ENCODE assay signal across 11 mouse cellular contexts in genomic region chr13:98813167-98813566, GRCm38 (mm10). TPM values are rescaled to one million over a fixed set of nuclear protein-coding genes. Genes with fewer than 3 reads are reported as not detected.
DNase-seq lines count a peak whose midpoint lies in the region; ATAC-seq and TF ChIP-seq lines count a peak whose summit lies in the region.
"Had no signal": no experiment of that assay in that cellular context is flagged by ENCODE, and none has a peak within 500 bp of the region (broad histone marks: within the 10 kb centered on the region; RNA-seq: fewer than 3 reads in every experiment).

No protein-coding gene starts in this region.

- H3K27me3 ChIP-seq in heart, embryonic 11.5 days (ENCODE audit: control insufficient read depth, insufficient read depth, low read length) = no peaks in the 10 kb centered on the region
- no peaks in the 10 kb centered on the region for H3K27me3 ChIP-seq in CH12.LX (replicated peaks)
- no peaks in the 10 kb centered on the region for H3K27me3 ChIP-seq in forebrain, embryonic 15.5 days
- H3K27me3 ChIP-seq in liver, embryonic 15.5 days = no peaks in the 10 kb centered on the region

- peak overlapping the region; percentile 61 for H3K4me3 ChIP-seq in heart, embryonic 11.5 days (ENCODE audit: low read depth, low read length)
- H3K4me3 ChIP-seq in CH12.LX (replicated peaks in 1 of 3; ENCODE audit: low read depth in 2 of 3, low read length in 2 of 3, poor library complexity in 1 of 3) = peak overlapping the region; percentile 53 to 95 (median 92)
- H3K4me3 ChIP-seq in forebrain, embryonic 15.5 days = peak overlapping the region; percentile 86; the same call in 1 of the 2 replicates
- peak overlapping the region; percentile 83 for H3K4me3 ChIP-seq in liver, embryonic 15.5 days (replicated peaks)

- no peaks in the 10 kb centered on the region for H3K9me3 ChIP-seq in heart, embryonic 11.5 days (replicated peaks; ENCODE audit: control insufficient read depth, low read length)
- no peaks in the 10 kb centered on the region for H3K9me3 ChIP-seq in CH12.LX (replicated peaks; ENCODE audit: low read length)
- no peaks in the 10 kb centered on the region for H3K9me3 ChIP-seq in forebrain, embryonic 15.5 days
- no peaks in the 10 kb centered on the region for H3K9me3 ChIP-seq in liver, embryonic 15.5 days (replicated peaks)

- H3K36me3 ChIP-seq in heart, embryonic 11.5 days (ENCODE audit: control insufficient read depth, insufficient read depth, low read length) = no peaks in the 10 kb centered on the region
- H3K36me3 ChIP-seq in CH12.LX (replicated peaks in 1 of 2; ENCODE audit: control insufficient read depth in 1 of 2, insufficient read depth in 1 of 2, low read length in 1 of 2) = no peaks in the 10 kb centered on the region
- H3K36me3 ChIP-seq in forebrain, embryonic 15.5 days = no peaks in the 10 kb centered on the region
- 0 out of 2 replicates have a peak, but pooled peaks cover 5% of the 10 kb centered on the region for H3K36me3 ChIP-seq in liver, embryonic 15.5 days (replicated peaks)

- no peak overlapping the region for H3K27ac ChIP-seq in heart, embryonic 11.5 days (ENCODE audit: low read depth, low read length)
- no peak overlapping the region for H3K27ac ChIP-seq in CH12.LX (ENCODE audit: insufficient read depth, low read depth)
- no peak overlapping the region for H3K27ac ChIP-seq in forebrain, embryonic 15.5 days (replicated peaks)
- peak overlapping the region; percentile 54 for H3K27ac ChIP-seq in liver, embryonic 15.5 days (replicated peaks)

- ATAC-seq in heart, embryonic 11.5 days (replicated peaks; ENCODE audit: insufficient number of reproducible peaks, low FRiP score, low TSS enrichment) = no peak
- no peak for ATAC-seq in forebrain, embryonic 15.5 days (replicated peaks)
- no peak for ATAC-seq in liver, embryonic 15.5 days (ENCODE audit: insufficient read depth)
- ATAC-seq in granulocyte monocyte progenitor cell, adult 5-6 weeks (replicated peaks; ENCODE audit: poor library complexity, severe bottlenecking) = no peak

- dilution Hi-C loops in CH12.LX (cut with MboI; ENCODE audit: extremely low pct_ligation_motif_present, extremely low pct_unique_long_range_greater_than_20kb, low sequenced_read_pairs) = no loop called here

- TF ChIP-seq RAD21 in CH12.LX (IDR thresholded peaks at IDR 0.05; ENCODE audit: low read depth, low read length) = no peak

- no peak for TF ChIP-seq CTCF in CH12.LX (conservative IDR thresholded peaks at IDR 0.05 in 1 of 2, IDR thresholded peaks at IDR 0.05 in 1 of 2; ENCODE audit: low read depth in 2 of 2, low read length in 2 of 2)

- TF ChIP-seq POLR2A in CH12.LX (IDR thresholded peaks at IDR 0.05; ENCODE audit: low read depth, low read length) = no peak

- H3K4me1 ChIP-seq in heart, embryonic 11.5 days (ENCODE audit: control insufficient read depth, insufficient read depth, low read length) = peaks cover 3% of the 10 kb centered on the region
- H3K4me1 ChIP-seq in CH12.LX (ENCODE audit: control insufficient read depth in 1 of 2, insufficient read depth in 2 of 2) = peaks cover 3 to 34% of the 10 kb centered on the region in 2 experiments; a peak in 2 of 4 replicates
- peaks cover 16% of the 10 kb centered on the region for H3K4me1 ChIP-seq in forebrain, embryonic 15.5 days
- peaks cover 34% of the 10 kb centered on the region for H3K4me1 ChIP-seq in liver, embryonic 15.5 days (replicated peaks)

- in situ Hi-C loops in CH12.LX (cut with MboI; ENCODE audit: low pct_ligation_motif_present, low pct_unique_long_range_greater_than_20kb, low sequenced_read_pairs) = no loop called here

- peaks cover 36% of the 10 kb centered on the region for H3K79me2 ChIP-seq in CH12.LX (replicated peaks; ENCODE audit: control insufficient read depth, extremely low read depth, insufficient read depth, poor library complexity, severe bottlenecking)

- WGBS in heart, embryonic 11.5 days (ENCODE audit: insufficient replicate concordance) = 60% methylated on average over 2 of the region's 2 CpGs
- WGBS in forebrain, embryonic 15.5 days = 81% methylated on average over 2 of the region's 2 CpGs
- 51% methylated on average over 2 of the region's 2 CpGs for WGBS in liver, embryonic 15.5 days (ENCODE audit: insufficient replicate concordance)

- no peak for TF ChIP-seq EP300 in CH12.LX (IDR thresholded peaks at IDR 0.05; ENCODE audit: low read length)

- no peak for DNase-seq in heart, adult 9 months (ENCODE audit: low spot score in 2 of 2)
- no peak for DNase-seq in CH12.LX (ENCODE audit: extremely low read depth)
- no peak for DNase-seq in c-Kit-positive CD71-positive TER-119-positive erythroid progenitor cells, embryonic 14.5 days (ENCODE audit: low spot score)
- DNase-seq in thymus, adult 18-20 months = no peak
- DNase-seq: adrenal gland, adult 8-10 months; layer of hippocampus, adult 9-11 months; thymus, postnatal 4 days had no signal

- no peak overlapping the region for H3K9ac ChIP-seq in heart, embryonic 11.5 days (ENCODE audit: low read depth, low read length)
- peak overlapping the region; percentile 92; the same call in 1 of the 2 replicates for H3K9ac ChIP-seq in CH12.LX (ENCODE audit: insufficient read depth, low read depth)
- no peak overlapping the region for H3K9ac ChIP-seq in forebrain, embryonic 15.5 days (replicated peaks)
- peak overlapping the region; percentile 37; the same call in 1 of the 2 replicates for H3K9ac ChIP-seq in liver, embryonic 15.5 days

- H3K4me2 ChIP-seq in heart, embryonic 11.5 days = peak overlapping the region; percentile 67
- H3K4me2 ChIP-seq in CH12.LX (ENCODE audit: insufficient read depth, low read depth, poor library complexity, severe bottlenecking) = peak overlapping the region; percentile 89
- peak overlapping the region; percentile 49 for H3K4me2 ChIP-seq in forebrain, embryonic 15.5 days (replicated peaks)
- peak overlapping the region; percentile 73 for H3K4me2 ChIP-seq in liver, embryonic 15.5 days

TF ChIP-seq in CH12.LX, 34 proteins besides CTCF, POLR2A, EP300 and RAD21:
- TF ChIP-seq ZMIZ1 (IDR thresholded peaks at IDR 0.05; ENCODE audit: low read depth, low read length) (no peak), HCFC1 (IDR thresholded peaks at IDR 0.05; ENCODE audit: low read depth, low read length) (no peak), NELFE (IDR thresholded peaks at IDR 0.05; ENCODE audit: low read depth, low read length) (no peak), MEF2A (IDR thresholded peaks at IDR 0.05; ENCODE audit: borderline replicate concordance, low read depth, low read length) (no peak), MAX (IDR thresholded peaks at IDR 0.05; ENCODE audit: low read length) (no peak), ZNF384 (IDR thresholded peaks at IDR 0.05; ENCODE audit: low read depth, low read length) (peak; percentile 72), ETS1 (conservative IDR thresholded peaks at IDR 0.05; ENCODE audit: low read depth, low read length) (no peak)
TF ChIP-seq in CH12.LX: peak in this region for 1.

RNA-seq across cellular contexts. Expression of gene Fcho2, which starts 2.1 kb away (rescaled TPM):
- 26.3 and 30.7 TPM in 2 replicates for polyA plus RNA-seq in heart, embryonic 11.5 days (2014; fragmentation: Nextera tagmentation; extraction: Ambion mirVana)
- total RNA-seq in CH12.LX (2012; rRNA removed) (3.0 and 3.2 TPM in 2 replicates), CH12.LX (2014; rRNA removed) (5.6 and 6.7 TPM in 2 replicates)
- polyA plus RNA-seq in CH12.LX (2012; ENCODE audit: insufficient read length, low read depth) = 8.2 and 9.0 TPM in 2 replicates
- polyA plus RNA-seq in forebrain, embryonic 15.5 days (2015; fragmentation: Nextera tagmentation; extraction: Ambion mirVana) = 29.2 and 30.6 TPM in 2 replicates
- 25.5 and 28.0 TPM in 2 replicates for polyA plus RNA-seq in liver, embryonic 15.5 days (2015; fragmentation: Nextera tagmentation; extraction: Ambion mirVana)
- 47.5 and 48.2 TPM in 2 replicates for total RNA-seq in granulocyte monocyte progenitor cell, adult 5-6 weeks (2014; fragmentation: Nextera tagmentation)
- 14.7 TPM in 2 replicates for total RNA-seq in granulocyte monocyte progenitor cell, adult 5-6 weeks (2017)

Comparison
In these comparisons a context has a peak if more than half of its experiments do, and no peak if none do; other contexts are left out.
1. H3K9ac ChIP-seq: peak in CH12.LX (single experiment) and liver, embryonic 15.5 days (single experiment); none in heart, embryonic 11.5 days (single experiment) and forebrain, embryonic 15.5 days (single experiment).
2. Peak in every context shown above with its lines, with median percentiles within 50 percentile points of each other: H3K4me2 ChIP-seq and H3K4me3 ChIP-seq.